Mouse (Mus musculus) CH12.LX (cell line): ENCODE measurements around the gene Ttf2. TPM values are rescaled to one million over a fixed set of nuclear protein-coding genes. Genes with fewer than 3 reads are reported as not detected.

Experiments
- DNase-seq: peaks from one replicate; pipeline ENCODE4 v3.0.0-alpha.2; 2013; ENCODE audit errors: extremely low read depth
- H3K27ac ChIP-seq: 2 replicates; pipeline ENCODE4 v1.5.1; 2012; ENCODE audit warnings: low read depth, mild to moderate bottlenecking, control low read depth, moderate library complexity; ENCODE audit not compliant: insufficient read depth
- H3K27me3 ChIP-seq: replicated peaks from 2 replicates; pipeline ENCODE3; 2012; ENCODE audit warnings: inconsistent platforms
- H3K36me3 ChIP-seq, 2 experiments: replicated peaks in 1 of 2; 2 replicates each; pipeline versions ENCODE3 to v1.6.1; 2012; ENCODE audit warnings: inconsistent platforms in 1 of 2, low read length in 1 of 2, mild to moderate bottlenecking in 1 of 2, mixed read lengths in 1 of 2, moderate library complexity in 1 of 2; ENCODE audit not compliant: control insufficient read depth in 1 of 2, insufficient read depth in 1 of 2
- H3K4me1 ChIP-seq, 2 experiments: 2 replicates each; pipeline ENCODE4 v1.6.1; 2012; ENCODE audit warnings: inconsistent platforms in 1 of 2, moderate library complexity in 1 of 2; ENCODE audit not compliant: insufficient read depth in 2 of 2, control insufficient read depth in 1 of 2
- H3K4me2 ChIP-seq: 2 replicates; pipeline ENCODE4 v1.6.1; 2012; ENCODE audit warnings: low read depth, mild to moderate bottlenecking, control low read depth; ENCODE audit not compliant: poor library complexity, insufficient read depth, severe bottlenecking
- H3K4me3 ChIP-seq, 3 experiments: fragments of 150-350 bp in 1 of 3; sonication (generic) in 1 of 3; replicated peaks in 1 of 3; 2 replicates each; pipeline versions ENCODE3 to v1.5.1; 2011 to 2012; ENCODE audit warnings: low read depth in 2 of 3, low read length in 2 of 3, mild to moderate bottlenecking in 2 of 3, moderate library complexity in 2 of 3, control low read depth in 1 of 3, improper control_type of control experiment in 1 of 3, inconsistent platforms in 1 of 3, mixed read lengths in 1 of 3; ENCODE audit not compliant: poor library complexity in 1 of 3
- H3K79me2 ChIP-seq: replicated peaks from 2 replicates; pipeline ENCODE4 v1.6.1; 2012; ENCODE audit warnings: mild to moderate bottlenecking, moderate library complexity; ENCODE audit not compliant: control insufficient read depth, poor library complexity, insufficient read depth, severe bottlenecking; ENCODE audit errors: extremely low read depth
- H3K9ac ChIP-seq: 2 replicates; pipeline ENCODE4 v1.6.1; 2012; ENCODE audit warnings: low read depth, mild to moderate bottlenecking, control low read depth, moderate library complexity; ENCODE audit not compliant: insufficient read depth
- H3K9me3 ChIP-seq: replicated peaks from 2 replicates; pipeline ENCODE3; 2012; ENCODE audit warnings: low read length, inconsistent platforms, mixed read lengths
- BHLHE40 ChIP-seq: IDR thresholded peaks from 2 replicates; pipeline ENCODE4 v1.6.1; 2011; ENCODE audit warnings: mild to moderate bottlenecking, low read depth, low read length, improper control_type of control experiment
- ELF1 ChIP-seq: IDR thresholded peaks from 2 replicates; pipeline ENCODE4 v1.6.1; 2014; ENCODE audit warnings: low read depth, mild to moderate bottlenecking, inconsistent platforms, low read length, improper control_type of control experiment
- ETS1 ChIP-seq: conservative IDR thresholded peaks from 2 replicates; pipeline ENCODE4 v1.6.1; 2012; ENCODE audit warnings: low read depth, mild to moderate bottlenecking, inconsistent platforms, low read length, improper control_type of control experiment, moderate library complexity
- GABPA ChIP-seq: IDR thresholded peaks from 2 replicates; pipeline ENCODE4 v1.6.1; 2012; ENCODE audit warnings: low read depth, low read length, improper control_type of control experiment, inconsistent platforms; ENCODE audit not compliant: insufficient replicate concordance
- JUN ChIP-seq: IDR thresholded peaks from 2 replicates; pipeline ENCODE4 v1.6.1; 2011; ENCODE audit warnings: low read depth, mild to moderate bottlenecking, low read length, improper control_type of control experiment, moderate library complexity; ENCODE audit not compliant: insufficient read depth
- MAFK ChIP-seq: IDR thresholded peaks from 2 replicates; pipeline ENCODE4 v1.6.1; 2011; ENCODE audit warnings: low read length, improper control_type of control experiment; ENCODE audit not compliant: insufficient replicate concordance
- MAX ChIP-seq: IDR thresholded peaks from 2 replicates; pipeline ENCODE4 v1.6.1; 2011; ENCODE audit warnings: low read length, improper control_type of control experiment
- MXI1 ChIP-seq: IDR thresholded peaks from 2 replicates; pipeline ENCODE4 v1.6.1; 2011; ENCODE audit warnings: mild to moderate bottlenecking, low read depth, low read length, improper control_type of control experiment
- NELFE ChIP-seq: IDR thresholded peaks from 2 replicates; pipeline ENCODE4 v1.6.1; 2011; ENCODE audit warnings: low read depth, low read length, improper control_type of control experiment
- PAX5 ChIP-seq: IDR thresholded peaks from 2 replicates; pipeline ENCODE4 v1.6.1; 2012; ENCODE audit warnings: low read length, inconsistent platforms, mixed read lengths
- SMC3 ChIP-seq: IDR thresholded peaks from 2 replicates; pipeline ENCODE4 v1.6.1; 2011; ENCODE audit warnings: low read depth, low read length, improper control_type of control experiment
- USF2 ChIP-seq: conservative IDR thresholded peaks from 2 replicates; pipeline ENCODE4 v1.6.1; 2011; ENCODE audit warnings: low read depth, low read length, improper control_type of control experiment
- ZC3H11A ChIP-seq: IDR thresholded peaks from 2 replicates; pipeline ENCODE4 v1.6.1; 2012; ENCODE audit warnings: low read depth, mild to moderate bottlenecking, inconsistent platforms, low read length, improper control_type of control experiment
- ZMIZ1 ChIP-seq: IDR thresholded peaks from 2 replicates; pipeline ENCODE4 v1.6.1; 2012; ENCODE audit warnings: low read depth, mild to moderate bottlenecking, inconsistent platforms, low read length, improper control_type of control experiment
- ZNF384 ChIP-seq: IDR thresholded peaks from 2 replicates; pipeline ENCODE4 v1.6.1; 2012; ENCODE audit warnings: low read depth, low read length, improper control_type of control experiment, inconsistent platforms
- dilution Hi-C: fragments of 300-500 bp; cut with MboI; formaldehyde crosslinking; loops from 2 replicates; pipeline ENCODE4 v1.14.3; 2020; ENCODE audit warnings: low sequenced_read_pairs; ENCODE audit not compliant: extremely low pct_unique_long_range_greater_than_20kb, extremely low pct_ligation_motif_present
- in situ Hi-C: fragments of 300-500 bp; cut with MboI; formaldehyde crosslinking; loops from 3 replicates; pipeline ENCODE4 v1.14.3; 2019; ENCODE audit warnings: low sequenced_read_pairs, low pct_ligation_motif_present, low pct_unique_long_range_greater_than_20kb, mixed read lengths
- polyA plus RNA-seq: library from polyadenylated mRNA; unstranded; fragments of >175 nt; gene quantifications from 2 replicates; pipeline ENCODE4 v1.2.1, GENCODE M21; 2012; ENCODE audit warnings: low read depth; ENCODE audit not compliant: insufficient read length
- total RNA-seq, 2 experiments: library from RNA; depleted of rRNA; stranded (reverse); fragments of 300-350 nt in 1 of 2; fragments of >200 nt in 1 of 2; gene quantifications; 2 replicates each; pipeline ENCODE4 v1.2.3; 2012 to 2014

Ttf2 gene
- total and polyA plus RNA-seq, 3 experiments, result 27.2 to 34.0 (median 29.7) TPM

- DNase-seq, result no peak
- Histone ChIP-seq H3K79me2 (no peaks in the 10 kb centered on the region), H3K4me2 (no peak overlapping the region), H3K9ac (no peak overlapping the region), H3K4me3 (no peak overlapping the region), H3K4me1 (peaks cover 8 to 43% of the 10 kb centered on the region in 2 experiments), H3K27me3 (no peaks in the 10 kb centered on the region), H3K36me3 (no peaks in the 10 kb centered on the region), H3K9me3 (no peaks in the 10 kb centered on the region), H3K27ac (no peak overlapping the region)
- dilution Hi-C loops (no loop called here), in situ Hi-C loops (no loop called here)
- TF ChIP-seq ETS1, result no peak
Observed at GRCm38 (mm10) chr3:101007112-101007782, 37.8 kb upstream of the Ttf2 start.

- no peak overlapping the region for H3K9ac ChIP-seq
- no peaks in the 10 kb centered on the region for H3K79me2 ChIP-seq
- no peaks in the 10 kb centered on the region for H3K36me3 ChIP-seq
- no peaks in the 10 kb centered on the region for H3K9me3 ChIP-seq
- dilution Hi-C loops, result no loop called here
- H3K4me3 ChIP-seq, result no peak overlapping the region
- H3K27me3 ChIP-seq, result no peaks in the 10 kb centered on the region
- H3K27ac ChIP-seq, result no peak overlapping the region
- no peak overlapping the region for H3K4me2 ChIP-seq
- no peak for TF ChIP-seq SMC3
- TF ChIP-seq BHLHE40, result no peak
- no peak for TF ChIP-seq USF2
- TF ChIP-seq ZC3H11A, result no peak
- TF ChIP-seq MAX, result no peak
- no peak for TF ChIP-seq MXI1
- no peak for TF ChIP-seq ELF1
- TF ChIP-seq ZMIZ1, result no peak
- TF ChIP-seq ETS1, result no peak
- no peak for TF ChIP-seq ZNF384
- TF ChIP-seq JUN, result no peak
- TF ChIP-seq NELFE, result no peak
- TF ChIP-seq MAFK, result no peak
- no peak for TF ChIP-seq PAX5
- no peak for TF ChIP-seq GABPA
- no peak for DNase-seq
- in situ Hi-C loops, result no loop called here
- H3K4me1 ChIP-seq, result peaks cover 0 to 24% of the 10 kb centered on the region in 2 experiments; a peak in 2 of 4 replicates
Observed at GRCm38 (mm10) chr3:101005392-101005791, 35.9 kb upstream of the Ttf2 start.
